Mouse (Mus musculus) natural killer cell, adult 2 months (primary cell): ENCODE results near the gene 1700012B09Rik.
A peak's percentile ranks its signal among the peaks of the same experiment; 100 is the strongest.

Experiments used
- DNase-seq, 2 experiments: peaks; one replicate each; pipeline ENCODE4 v3.0.0; 2022; ENCODE audit warnings: low spot score in 2 of 2

The 1700012B09Rik gene

DNA sequence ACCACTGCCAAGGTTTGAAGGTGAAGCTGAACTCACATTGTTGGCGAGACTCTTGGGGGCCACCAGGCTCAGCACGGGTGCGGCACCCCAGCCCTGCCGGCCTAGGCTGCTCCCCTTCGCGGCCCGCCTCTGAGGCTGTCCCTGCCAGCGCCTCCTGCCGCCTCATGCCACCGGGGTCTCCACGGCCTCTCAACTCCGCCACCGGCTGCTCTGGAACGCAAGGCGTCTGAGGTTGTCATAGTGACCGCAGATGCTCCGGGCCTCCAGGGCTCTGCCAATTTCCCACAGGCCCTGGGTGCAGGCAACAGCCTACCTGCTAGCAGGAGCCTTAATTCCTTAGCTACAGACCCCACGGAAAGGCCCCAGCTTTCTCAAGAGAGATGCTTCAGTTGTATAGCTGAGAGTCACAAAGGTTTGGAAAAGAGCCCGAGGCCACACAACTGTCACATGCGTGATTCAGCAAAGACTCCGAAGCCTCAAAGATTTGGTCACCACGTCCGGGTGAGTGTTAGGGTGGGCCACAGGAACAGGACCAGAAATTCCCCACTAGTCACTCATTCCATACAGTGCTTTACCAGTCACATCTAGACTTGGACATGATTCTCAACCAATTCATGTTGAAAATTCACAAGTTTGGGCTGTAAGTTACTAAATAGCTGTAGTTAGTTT, at the start of gene 1700012B09Rik:
Gene 1700012B09Rik (minus strand): TSS at position 228 of the 669 bp plus-strand sequence.
- DNase-seq = no peak

DNA sequence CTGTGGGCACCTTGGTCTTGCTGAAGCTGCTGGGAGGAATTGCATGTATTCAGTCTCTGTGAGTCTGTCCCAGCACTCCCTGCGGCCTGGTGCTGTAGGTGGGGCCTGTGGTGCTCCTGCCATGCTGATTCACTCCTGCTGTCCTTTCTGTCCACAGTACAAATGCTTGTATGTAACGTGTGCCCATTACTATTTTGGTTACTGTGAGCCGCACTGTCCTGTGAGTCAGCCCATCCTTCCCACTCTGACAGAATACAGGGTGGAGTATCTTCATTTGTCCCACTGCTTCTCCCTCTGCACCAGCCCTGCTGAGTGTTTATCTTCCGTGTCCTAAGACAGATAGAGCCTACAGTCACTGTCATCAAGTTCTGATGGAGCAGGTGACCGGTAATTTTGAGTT, 39.3 kb upstream of the 1700012B09Rik start:
- DNase-seq = no peak

DNA sequence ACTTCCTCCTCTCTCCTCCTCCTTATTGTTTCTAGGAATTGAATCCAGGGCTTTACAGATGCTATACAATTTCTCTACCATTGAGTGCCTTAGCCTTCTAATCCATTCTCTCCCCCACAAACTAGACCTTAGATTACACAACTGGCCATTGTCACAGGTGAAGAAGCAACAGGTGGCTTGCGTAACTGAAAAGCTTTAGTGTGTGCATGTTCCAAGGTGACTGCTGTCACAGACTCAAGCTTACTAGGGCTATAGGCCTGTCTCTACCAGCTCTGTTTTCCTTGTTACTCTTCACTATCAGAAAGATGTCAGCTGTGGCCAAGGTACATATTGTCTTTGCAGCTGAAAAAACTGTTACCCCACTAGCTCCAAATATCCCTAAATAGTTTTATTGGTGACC, 36.0 kb upstream of the 1700012B09Rik start:
- DNase-seq = no peak

DNA sequence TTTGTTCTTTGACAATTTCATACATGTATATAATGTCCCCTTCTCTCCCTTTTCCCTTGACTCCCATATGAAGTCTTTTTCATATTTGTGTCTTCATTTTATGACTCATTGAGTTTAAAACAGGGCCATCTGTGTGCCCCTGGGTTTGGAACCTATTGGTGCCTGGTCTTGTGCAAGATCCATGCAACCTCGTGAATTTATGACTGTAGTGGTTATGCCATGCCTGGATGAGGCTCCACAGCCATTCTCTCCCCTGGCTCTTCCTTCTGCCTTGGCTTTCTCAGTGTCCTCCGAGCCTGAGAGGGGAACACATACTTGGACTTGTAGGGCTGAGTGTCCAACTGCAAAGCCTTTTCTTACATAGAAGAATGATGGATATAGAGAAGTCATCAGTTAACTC, 34.9 kb upstream of the 1700012B09Rik start:
- DNase-seq = no peak

DNA sequence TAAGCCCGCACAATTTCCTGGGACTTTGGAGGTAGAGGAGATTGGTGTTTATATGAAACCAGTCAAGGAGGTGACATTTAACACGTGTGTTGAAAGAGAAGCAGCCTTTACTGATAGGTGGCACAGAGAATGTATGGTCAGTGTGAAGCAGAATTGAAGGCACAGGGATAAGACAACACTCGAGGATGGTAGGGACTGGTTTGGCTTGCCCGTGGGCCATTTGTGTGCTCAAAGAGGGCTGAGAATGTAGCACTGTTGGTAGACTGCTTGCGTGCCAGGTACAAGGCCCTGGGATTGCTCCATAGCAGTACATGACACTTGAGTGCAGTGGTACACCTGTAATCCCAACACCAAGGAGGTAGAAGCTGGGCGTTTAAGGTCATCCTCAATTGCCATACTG, 16.5 kb upstream of the 1700012B09Rik start:
- DNase-seq = no peak

DNA sequence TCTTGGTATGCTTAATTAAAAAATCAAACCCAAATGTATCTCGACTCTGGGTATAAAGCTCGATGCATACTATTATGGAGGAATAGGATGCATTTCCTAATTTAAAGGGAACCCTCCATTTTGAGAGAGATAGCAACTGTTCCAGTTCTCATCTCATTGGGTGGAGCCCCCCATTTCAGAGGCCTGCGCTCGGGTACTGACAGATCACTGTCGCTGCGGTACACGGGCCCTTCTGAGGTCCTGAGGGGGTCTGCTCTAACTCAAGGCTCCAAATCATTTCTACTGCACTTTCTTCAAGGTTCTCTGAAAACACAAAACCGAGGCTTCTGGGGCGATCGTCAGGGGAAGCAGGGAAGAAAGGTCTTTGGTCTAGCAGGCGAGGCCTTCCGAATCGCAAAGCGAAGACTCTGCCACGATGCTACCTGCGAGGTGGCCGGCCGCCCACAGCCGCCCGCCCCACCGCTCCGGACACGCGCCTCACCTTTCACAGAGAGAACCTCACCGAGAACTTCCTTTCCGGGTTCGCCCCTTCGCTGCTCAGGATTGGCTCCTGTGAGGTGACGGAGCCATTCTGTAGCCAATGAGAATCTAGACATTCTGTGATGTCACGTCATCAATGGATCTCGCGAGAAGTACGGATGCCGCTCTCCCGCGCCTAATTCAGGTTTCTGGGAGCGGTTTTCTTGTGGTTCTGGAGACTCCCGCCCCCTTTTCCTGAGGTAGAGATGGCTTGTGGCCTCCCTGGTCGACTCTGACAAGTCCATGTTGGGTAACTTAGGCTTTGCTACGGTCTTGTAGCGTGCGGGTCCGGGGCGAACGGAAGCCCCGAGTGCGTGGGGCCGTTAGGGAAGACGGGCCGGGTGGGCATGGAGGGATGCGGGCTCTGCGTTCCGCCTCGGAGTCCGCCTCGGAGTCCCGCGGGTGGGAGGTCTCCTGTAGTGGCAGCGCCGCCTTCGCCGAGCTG, 13.5 kb upstream of the 1700012B09Rik start, which contains the start of the genes Mre11a and Ankrd49:
Gene Mre11a (plus strand): TSS at position 616 of the 964 bp plus-strand sequence.
Gene Ankrd49 (minus strand): TSS at position 818 of the 964 bp plus-strand sequence.
- DNase-seq = peak; percentile 93

DNA sequence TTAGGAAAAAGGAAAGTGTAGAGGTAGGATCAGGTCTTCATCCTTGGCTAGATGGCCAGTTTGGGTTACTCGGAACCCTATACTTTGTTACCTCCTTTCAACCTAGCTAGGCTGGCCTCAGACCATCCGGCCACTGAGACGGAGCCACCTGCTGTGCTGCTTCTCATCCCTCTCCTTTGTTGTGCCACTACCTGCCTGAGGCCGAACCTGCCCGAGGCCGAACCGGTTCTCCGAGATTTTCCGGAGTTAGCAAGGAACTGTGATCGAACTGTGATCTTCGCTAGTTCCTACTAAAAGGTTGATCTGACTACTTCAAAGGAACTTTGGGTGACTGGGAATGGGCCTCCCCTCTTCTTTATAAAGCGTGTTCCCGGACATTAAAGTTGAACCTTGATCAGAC, 7.5 kb upstream of the 1700012B09Rik start:
- DNase-seq = no peak

DNA sequence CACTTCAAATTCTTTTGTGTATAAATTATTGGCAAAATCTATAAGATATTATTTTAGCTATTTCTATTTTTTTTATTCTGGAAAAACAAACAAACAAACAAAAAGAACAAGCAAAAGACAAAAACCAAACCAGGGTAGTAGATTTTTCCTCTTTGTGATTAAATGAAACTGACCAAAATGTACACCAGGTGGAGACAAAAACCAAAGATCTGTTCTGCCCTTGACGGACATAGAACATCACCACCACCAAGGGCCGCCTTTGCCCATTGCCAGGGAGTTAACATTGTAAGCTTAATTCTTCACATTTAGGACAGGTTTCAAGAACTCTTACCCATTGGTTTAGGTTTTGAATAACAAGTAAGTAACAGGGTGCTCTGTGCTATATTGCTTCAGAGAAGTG, 3.0 kb upstream of the 1700012B09Rik start:
- DNase-seq = no peak

DNA sequence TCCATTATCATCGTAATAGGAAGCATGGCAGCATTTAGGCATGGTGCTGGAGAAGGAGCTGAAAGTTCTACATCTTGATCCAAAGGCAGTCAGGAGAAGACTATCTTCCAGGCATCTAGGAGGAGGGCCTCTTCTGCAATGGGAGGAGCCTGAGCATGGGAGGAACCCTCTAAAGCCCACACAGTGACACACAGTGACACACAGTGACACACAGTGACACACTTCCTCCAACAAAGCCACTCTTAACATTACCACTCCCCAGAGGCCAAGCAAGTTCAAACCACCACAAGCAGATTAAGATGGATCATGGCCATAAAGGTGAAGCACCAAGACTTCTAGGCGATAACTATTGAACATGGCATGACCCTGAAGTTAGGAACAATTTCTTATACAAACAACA, 1.2 kb upstream of the 1700012B09Rik start:
- no peak for DNase-seq

DNA sequence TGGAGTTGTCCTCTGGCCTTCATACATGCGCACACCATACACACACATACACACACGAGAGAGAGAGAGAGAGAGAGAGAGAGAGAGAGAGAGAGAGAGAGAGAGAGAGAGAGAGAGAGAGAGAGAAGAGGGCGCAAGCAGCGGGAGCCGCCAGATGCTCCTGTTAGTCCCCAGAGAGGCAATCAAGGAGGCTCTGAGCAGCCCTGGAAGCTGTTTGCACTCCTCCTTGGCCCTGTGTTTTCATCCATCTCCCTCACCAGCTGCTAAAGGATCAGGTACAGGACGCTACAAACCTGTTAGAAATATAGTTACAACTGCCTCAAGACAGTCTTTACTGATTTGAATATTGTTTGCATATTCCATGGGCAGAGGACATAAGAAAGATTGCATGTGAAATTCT, 1.0 kb downstream of the 1700012B09Rik start:
- no peak for DNase-seq

DNA sequence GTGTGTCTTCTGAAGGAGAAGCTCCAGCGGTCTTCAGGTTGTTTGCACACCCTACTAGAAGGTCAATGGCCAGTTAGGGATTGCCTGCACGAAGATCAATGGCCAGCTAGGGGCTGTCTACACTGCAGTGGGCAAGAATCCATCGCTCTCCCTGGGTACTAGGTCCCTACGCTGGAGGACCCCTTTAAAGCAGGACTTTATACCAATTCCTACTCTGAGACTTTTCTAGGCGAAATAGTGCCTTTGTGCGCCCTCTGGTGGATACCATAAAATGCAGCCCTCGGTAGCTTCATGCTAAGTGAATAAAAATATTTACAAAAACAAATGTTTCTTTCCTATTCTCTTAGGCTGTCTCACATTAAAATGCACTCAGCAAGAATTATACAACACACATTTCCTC, 6.1 kb downstream of the 1700012B09Rik start:
- DNase-seq = peak; percentile 6 to 28

DNA sequence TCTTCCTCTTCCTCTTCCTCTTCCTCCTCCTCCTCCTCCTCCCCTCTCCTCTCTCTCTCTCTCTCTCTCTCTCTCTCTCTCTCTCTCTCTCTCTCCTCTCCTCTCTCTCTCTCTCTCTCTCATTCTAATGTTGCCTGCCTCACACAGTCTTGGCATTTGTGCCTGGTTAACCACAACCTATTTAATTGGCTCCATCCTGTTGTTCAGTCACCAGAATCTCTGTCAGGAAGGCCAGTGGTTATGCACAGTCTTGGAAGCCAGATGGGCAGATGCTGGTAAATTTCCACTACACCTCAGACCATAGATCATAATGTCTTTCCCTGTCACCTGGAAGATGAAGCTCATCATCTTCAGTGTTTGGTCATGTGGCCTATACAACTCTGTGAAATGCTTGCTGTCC, 11.6 kb downstream of the 1700012B09Rik start:
- no peak for DNase-seq

DNA sequence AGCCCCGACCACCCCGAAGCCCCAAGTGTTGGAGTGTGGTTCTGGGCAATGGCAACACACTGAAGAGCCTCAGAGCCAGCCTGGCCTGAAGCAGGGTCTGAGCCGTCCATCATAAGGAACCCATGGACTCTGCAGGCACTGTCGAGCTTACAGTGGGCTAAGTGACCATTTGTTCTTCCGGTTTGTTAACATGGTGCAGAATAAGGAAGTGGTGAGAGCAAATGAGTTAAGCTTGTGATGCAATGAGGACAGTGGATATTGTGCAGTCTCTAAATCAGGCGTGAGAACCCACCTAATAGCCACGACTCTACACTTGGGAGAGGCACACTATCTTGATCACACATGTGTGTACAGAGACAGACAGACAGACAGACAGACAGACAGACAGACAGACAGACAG, 12.2 kb downstream of the 1700012B09Rik start:
- DNase-seq = no peak

DNA sequence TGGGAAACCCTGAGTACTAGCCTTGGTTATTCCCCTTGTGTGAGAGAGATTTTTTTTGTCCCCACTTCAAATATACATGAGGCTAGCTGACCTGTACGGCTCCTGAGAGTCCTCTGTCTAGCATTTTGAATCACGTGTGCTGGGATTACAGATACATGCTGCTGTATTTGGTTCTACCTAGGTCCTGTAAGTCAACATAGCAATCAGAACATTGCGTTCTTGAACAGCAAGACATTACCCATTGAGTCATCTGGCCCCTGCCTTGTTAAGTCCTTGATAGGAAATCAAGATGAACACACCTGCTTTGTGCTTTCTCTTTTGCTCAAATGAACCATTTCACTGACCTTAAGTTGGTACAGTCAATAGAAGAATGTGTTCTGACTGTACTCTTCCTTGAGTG, 16.4 kb downstream of the 1700012B09Rik start:
- DNase-seq = no peak

DNA sequence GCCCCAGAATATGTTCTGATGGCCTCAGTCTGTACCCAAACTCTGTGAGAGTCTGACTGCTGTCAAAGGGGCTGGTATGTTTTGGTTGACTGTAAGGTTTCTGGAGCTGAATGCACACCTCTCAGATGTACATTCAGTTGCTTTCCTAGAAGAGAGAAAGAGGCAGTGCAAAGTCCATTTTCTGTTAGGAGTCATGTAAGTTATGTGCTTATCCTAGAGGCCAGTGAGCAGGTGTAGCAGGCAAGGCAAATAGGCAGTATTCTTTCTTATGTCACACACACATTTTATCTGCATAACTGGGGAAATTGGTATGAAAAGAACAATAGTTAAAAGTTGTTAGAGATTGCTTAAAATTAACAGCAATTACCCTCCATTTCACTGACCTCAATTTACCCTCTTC, 16.9 kb downstream of the 1700012B09Rik start:
- no peak for DNase-seq

DNA sequence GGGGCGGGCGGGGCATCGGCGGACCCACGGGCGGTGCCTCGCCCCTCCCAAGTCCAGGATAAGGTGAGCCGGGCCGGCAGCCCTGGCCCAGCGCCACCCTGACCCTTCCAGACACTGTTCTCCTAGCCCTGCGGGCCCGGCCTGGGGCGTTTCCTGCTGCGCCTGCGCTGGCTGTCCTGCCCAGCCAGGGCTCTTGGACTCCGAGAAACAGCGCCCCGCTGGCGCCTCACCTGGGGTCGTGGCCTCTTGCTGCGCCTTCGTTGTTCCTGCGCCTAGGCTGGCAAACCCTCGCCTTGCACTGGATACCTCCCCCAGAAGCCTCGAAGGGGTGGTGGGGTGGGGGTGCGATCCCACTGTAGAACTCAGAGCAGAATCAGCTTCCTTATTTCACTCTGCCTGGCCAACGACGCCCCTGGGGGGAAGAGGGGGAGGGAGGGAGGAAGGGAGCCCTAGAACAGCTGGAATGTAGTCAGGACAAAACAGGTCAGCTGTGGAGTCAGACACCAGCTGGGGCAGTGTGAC, 18.8 kb downstream of the 1700012B09Rik start, which contains the start of gene Fut4:
Gene Fut4 (minus strand): TSS at position 393 of the 522 bp plus-strand sequence.
- DNase-seq = peak; percentile 4 to 13

DNA sequence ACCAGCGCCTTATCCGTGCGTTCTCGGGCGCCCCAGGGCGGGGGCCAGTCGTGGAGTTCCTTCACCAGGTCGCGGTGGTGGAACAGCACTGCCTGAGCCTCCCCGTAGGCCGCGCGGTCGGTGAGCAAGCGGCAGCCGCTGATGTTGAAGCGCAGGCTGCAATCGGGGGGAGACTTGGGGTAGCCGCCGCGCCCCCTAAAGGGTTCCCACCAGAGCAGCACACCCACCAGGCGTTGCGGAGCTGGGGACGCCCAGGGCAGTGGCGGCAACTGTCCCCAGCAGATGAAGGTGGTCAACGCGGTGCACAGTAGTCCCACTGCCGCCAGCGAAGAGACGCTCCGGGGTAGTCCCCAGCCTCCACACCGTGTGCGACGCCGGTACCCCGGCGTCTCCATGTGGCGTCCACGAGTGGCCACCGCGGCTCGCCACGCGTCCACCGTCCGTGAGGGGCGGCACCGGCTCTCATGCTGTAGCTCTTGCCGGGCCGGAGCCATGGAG, 19.3 kb downstream of the 1700012B09Rik start:
- peak in 1 of 2 experiments; percentile 2 for DNase-seq

DNA sequence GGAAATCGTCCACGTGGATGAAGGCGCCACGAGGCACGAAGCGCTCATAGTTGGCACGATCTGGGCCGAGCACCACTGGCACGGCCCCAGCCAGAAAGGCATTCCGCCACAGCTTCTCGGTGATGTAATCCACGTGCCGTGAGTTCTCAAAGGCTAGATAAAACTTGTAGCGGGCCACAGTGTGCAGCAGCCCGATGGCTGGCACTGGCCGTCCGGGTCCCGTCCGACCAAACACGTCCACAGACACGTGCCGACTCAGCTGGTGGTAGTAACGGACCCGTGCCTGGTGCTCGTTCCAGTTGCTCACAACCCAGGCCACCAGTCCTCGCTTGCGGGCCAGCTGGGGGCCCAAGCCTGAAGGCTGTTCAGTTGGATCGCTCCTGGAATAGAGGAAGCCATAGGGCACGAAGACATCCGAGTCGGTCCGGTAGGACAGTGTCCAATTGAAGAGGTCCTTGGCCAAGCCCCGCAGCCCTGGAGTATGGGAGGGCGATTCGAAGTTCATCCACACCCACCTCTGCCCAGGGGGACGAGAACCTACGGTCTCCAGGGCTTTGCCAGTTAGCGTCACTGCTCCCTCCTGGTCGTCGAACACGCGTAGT, 19.8 kb downstream of the 1700012B09Rik start:
- DNase-seq = no peak

DNA sequence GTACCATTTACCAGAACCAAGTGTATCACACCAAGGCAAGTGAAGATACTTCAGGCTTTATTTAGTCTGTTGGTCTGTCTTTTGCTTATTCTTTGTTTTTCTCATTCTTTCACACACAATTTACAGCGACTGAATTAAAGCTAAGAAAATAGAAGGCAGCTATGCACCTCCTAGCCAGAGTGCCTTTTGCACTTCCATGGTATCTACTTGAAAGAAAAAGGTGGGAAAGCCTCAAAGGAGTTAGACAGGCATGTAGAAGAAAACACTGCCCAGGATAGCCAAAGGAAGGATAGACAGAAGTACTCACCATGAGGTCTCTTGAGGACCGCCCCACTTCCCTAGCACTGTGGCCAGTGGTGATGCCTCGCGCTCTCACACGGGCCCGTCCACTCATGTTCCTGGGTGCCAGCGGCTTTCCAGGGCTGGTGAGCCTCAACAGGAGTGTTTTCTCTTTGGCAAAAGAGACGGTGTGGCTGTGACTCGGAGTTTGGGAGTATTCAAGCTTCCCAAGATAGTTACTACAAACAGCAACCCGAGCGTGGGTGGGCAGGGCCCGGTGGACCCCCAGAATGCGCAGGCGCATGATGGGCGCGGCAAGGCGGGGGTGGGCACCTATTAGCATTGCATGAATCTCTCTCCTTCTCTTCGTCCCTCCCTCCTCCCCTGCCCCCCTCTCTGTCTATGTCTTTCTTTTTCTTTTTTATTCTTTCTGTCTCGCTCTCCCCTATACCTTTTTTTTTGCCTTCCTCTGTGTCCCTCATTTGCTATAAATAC, 30.5 kb downstream of the 1700012B09Rik start, which contains the start of gene Piwil4:
Gene Piwil4 (minus strand): TSS at position 583 of the 774 bp plus-strand sequence.
- no peak for DNase-seq

DNA sequence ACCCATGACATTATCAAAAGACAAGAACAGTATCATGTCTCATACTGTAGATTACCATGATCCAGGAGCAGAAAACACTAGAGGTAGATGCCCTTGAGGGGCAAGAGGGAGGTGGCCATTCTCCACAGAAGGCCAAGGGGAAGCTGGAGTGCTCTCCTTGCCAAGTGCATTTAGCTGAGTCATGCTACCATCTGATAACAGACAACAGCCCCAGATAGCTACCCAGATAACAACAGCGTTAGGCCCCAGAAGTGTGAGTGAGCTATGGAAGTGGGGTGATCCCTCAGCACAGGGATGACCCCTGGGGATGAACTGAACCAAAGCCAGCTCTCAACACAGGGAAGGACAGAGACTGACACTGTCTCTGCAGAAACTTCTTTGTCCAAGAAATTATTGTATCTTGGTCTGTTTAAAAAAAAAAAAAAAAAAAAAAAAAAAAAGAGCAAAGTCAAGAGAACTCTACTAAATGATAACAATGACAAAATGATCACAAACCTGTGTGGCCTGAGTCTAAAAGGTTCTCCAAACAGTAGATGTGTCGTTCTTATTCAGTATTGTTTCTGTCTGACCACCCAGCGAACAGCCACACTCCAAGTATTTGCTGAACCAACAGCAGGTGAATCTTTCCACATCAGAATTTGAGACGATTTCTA, 31.2 kb downstream of the 1700012B09Rik start:
- DNase-seq = no peak
